Mouse (Mus musculus): ENCODE measurements around the gene Ube2c.

DNA sequence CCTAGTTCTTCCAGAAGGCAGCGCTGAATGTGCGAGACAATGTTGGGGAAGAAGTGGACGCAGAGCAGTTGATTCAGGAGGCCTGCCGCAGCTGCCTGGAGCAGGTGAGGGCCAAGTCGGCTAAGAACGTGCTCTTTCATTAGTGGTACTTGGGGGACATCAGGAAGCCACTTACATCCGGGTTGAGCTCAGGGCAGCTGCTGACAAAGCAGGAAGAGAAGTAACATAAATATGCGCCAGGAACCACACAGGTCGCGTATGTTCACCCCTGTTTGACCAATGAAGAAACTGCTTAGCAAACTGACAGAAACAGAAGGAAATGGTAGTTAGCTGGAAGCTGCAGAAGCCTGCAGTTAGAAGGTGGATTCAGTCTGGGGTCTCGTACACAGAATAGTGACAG lies 15.6 kb upstream of the Ube2c start:
- no peak for TF ChIP-seq CTCF (IDR thresholded peaks at IDR 0.05; ENCODE audit: borderline replicate concordance, control insufficient read depth, extremely low read depth, insufficient read depth, low read length, poor library complexity)
- TF ChIP-seq POLR2A (IDR thresholded peaks at IDR 0.05; ENCODE audit: control insufficient read depth, extremely low read depth, insufficient read depth, low read length, poor library complexity): no peak
